Mouse (Mus musculus) C2C12 (cell line): ENCODE results near the gene Cdk2ap2.

Experiments used
- CTCF ChIP-seq: IDR thresholded peaks from one replicate; pipeline ENCODE4 v1.5.1; 2011; ENCODE audit not compliant: control insufficient read depth, insufficient read depth, insufficient read length
- MAX ChIP-seq: IDR thresholded peaks from one replicate; pipeline ENCODE4 v1.6.1; 2011; ENCODE audit warnings: mild to moderate bottlenecking, control low read depth
- MYOG ChIP-seq: IDR thresholded peaks from one replicate; pipeline ENCODE4 v1.6.1; 2011; ENCODE audit not compliant: control insufficient read depth, insufficient read length; ENCODE audit errors: extremely low read depth

DNA sequence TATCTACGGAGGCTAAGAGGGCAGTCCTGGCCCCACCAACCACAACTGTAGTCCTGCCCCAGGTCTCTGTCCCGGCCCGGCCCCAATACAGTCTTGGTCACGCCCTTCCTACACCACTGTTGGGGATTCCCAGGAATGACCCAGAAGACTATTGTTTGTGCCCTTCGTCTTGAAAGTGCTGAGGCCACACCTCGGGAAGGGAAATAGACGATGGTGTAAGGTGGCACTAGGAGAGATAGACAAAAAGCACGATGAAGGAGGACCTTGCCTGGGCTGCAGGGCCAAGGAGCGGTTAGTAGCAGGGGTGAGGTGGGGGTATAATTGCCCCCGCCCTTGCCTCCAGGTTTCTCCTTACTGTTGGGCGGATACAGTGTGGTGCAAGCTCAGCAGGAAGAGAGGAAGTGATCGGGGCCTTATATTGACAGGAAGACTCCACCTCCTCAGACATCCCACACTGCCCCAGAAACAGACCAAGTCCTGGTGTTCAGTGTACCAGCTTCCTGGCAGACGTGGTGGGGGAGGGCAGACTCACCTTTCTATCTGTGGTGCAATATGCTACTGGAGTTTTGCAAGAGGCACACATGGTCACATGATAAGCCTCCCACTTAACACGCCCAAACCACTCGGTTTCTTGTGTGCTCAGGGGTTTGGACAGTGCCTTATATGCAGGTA, 37.8 kb upstream of the Cdk2ap2 start, which contains the start of gene Gstp3:
- no peak for TF ChIP-seq CTCF
- no peak for TF ChIP-seq MAX
- no peak for TF ChIP-seq MYOG
